27 mouse cellular contexts compared by ENCODE assay signal in the genomic region with DNA sequence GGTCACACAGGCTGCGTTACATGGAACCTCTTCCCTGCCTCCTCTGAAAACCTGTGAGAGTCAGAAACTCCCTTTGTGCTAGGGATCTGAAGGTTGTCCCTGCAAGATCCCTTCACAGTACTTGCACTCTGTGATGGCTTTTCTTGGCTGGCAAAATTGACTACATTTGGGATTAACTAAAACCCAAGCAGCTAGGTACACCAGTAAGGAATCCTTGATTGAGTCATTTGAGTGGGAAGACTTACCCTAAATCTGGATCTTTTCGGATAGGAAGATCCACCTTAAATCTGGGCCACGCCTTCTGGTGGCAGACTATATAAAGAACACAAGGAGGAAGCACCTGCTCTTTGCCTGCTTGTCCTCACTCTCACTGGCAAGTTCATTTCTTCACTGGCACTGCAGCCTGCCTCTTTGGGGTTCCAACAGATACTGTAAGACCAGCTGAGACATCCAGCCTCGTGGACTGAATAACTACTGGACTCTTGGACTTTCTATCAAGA. TPM values are rescaled to one million over a fixed set of nuclear protein-coding genes. Genes with fewer than 3 reads are reported as not detected.
DNase-seq lines count a peak whose midpoint lies in the region; ATAC-seq and TF ChIP-seq lines count a peak whose summit lies in the region.
"Had no signal": no experiment of that assay in that cellular context is flagged by ENCODE, and none has a peak within 500 bp of the region (broad histone marks: within the 10 kb centered on the region; RNA-seq: fewer than 3 reads in every experiment).

No protein-coding gene starts in this region.

- H3K27me3 ChIP-seq in heart, embryonic 11.5 days (ENCODE audit: control insufficient read depth, insufficient read depth, low read length) = no peaks in the 10 kb centered on the region
- no peaks in the 10 kb centered on the region for H3K27me3 ChIP-seq in thymus, adult 2 months (ENCODE audit: control insufficient read depth, insufficient read depth, low read length)
- H3K27me3 ChIP-seq: embryonic facial prominence, embryonic 12.5 days; forebrain, embryonic 13.5 days; hindbrain, embryonic 13.5 days; limb, embryonic 15.5 days; neural tube, embryonic 12.5 days had no signal

- TF ChIP-seq CTCF in thymus, adult 2 months (IDR thresholded peaks at IDR 0.05; ENCODE audit: borderline replicate concordance, control insufficient read depth, extremely low read depth, insufficient read depth, low read length, poor library complexity) = no peak

- H3K27ac ChIP-seq in heart, embryonic 11.5 days (ENCODE audit: low read depth, low read length) = no peak overlapping the region
- no peak overlapping the region for H3K27ac ChIP-seq in thymus, adult 2 months (ENCODE audit: control insufficient read depth, insufficient read depth, low read length)
- H3K27ac ChIP-seq: embryonic facial prominence, embryonic 12.5 days; forebrain, embryonic 13.5 days; heart, adult 2 months; hindbrain, embryonic 13.5 days; limb, embryonic 15.5 days; liver, embryonic 14.5 days; neural tube, embryonic 12.5 days had no signal

- DNase-seq in heart, adult 18-20 months = peak; percentile 15 to 19
- peak; percentile 19 for DNase-seq in thymus, adult 2 months
- DNase-seq in thymus, adult 18-20 months = no peak
- peak; percentile 53 for DNase-seq in thymus, postnatal 0 days (ENCODE audit: low spot score)
- DNase-seq in kidney, postnatal 25 days = no peak
- DNase-seq in lung, postnatal 10 days = no peak
- DNase-seq: adrenal gland, adult 8-10 months; B cell, adult 2 months; cerebellum, adult 18-20 months; cerebellum, postnatal 14 days; heart, adult 2 months; kidney, adult 18-20 months; layer of hippocampus, postnatal 36 days; lung, embryonic 14.5 days; lung, postnatal 36 days; midbrain, embryonic 14.5 days had no signal

- no peak for TF ChIP-seq POLR2A in thymus, adult 2 months (IDR thresholded peaks at IDR 0.05; ENCODE audit: control insufficient read depth, extremely low read depth, insufficient read depth, low read length, poor library complexity)

- H3K9me3 ChIP-seq in heart, embryonic 11.5 days (replicated peaks; ENCODE audit: control insufficient read depth, low read length) = no peaks in the 10 kb centered on the region
- H3K9me3 ChIP-seq: embryonic facial prominence, embryonic 12.5 days; forebrain, embryonic 13.5 days; hindbrain, embryonic 13.5 days; limb, embryonic 15.5 days; neural tube, embryonic 12.5 days had no signal

- ATAC-seq in heart, embryonic 11.5 days (replicated peaks; ENCODE audit: insufficient number of reproducible peaks, low FRiP score, low TSS enrichment) = no peak
- ATAC-seq: forebrain, embryonic 13.5 days; inflammation-experienced regulatory T-cells, adult 6 months; Patski had no signal

- H3K36me3 ChIP-seq in heart, embryonic 11.5 days (ENCODE audit: control insufficient read depth, insufficient read depth, low read length) = no peaks in the 10 kb centered on the region
- H3K36me3 ChIP-seq in thymus, adult 2 months (ENCODE audit: control insufficient read depth, insufficient read depth, low read length) = no peaks in the 10 kb centered on the region
- H3K36me3 ChIP-seq: embryonic facial prominence, embryonic 12.5 days; G1E; hindbrain, embryonic 13.5 days; limb, embryonic 15.5 days; neural tube, embryonic 12.5 days had no signal

- no peaks in the 10 kb centered on the region for H3K4me1 ChIP-seq in heart, embryonic 11.5 days (ENCODE audit: control insufficient read depth, insufficient read depth, low read length)
- peaks cover 11% of the 10 kb centered on the region for H3K4me1 ChIP-seq in thymus, adult 2 months (replicated peaks; ENCODE audit: control insufficient read depth, insufficient read depth, low read length)
- H3K4me1 ChIP-seq: embryonic facial prominence, embryonic 12.5 days; forebrain, embryonic 13.5 days; hindbrain, embryonic 13.5 days; limb, embryonic 15.5 days; neural tube, embryonic 12.5 days had no signal

- H3K4me2 ChIP-seq in heart, embryonic 11.5 days = no peak overlapping the region
- H3K4me2 ChIP-seq: embryonic facial prominence, embryonic 12.5 days; forebrain, embryonic 13.5 days; hindbrain, embryonic 13.5 days; limb, embryonic 15.5 days; lung, embryonic 14.5 days; neural tube, embryonic 12.5 days had no signal

- 65% methylated on average over 4 of the region's 4 CpGs for WGBS in heart, embryonic 11.5 days (ENCODE audit: insufficient replicate concordance)
- 10% methylated on average over 4 of the region's 4 CpGs for WGBS in thymus, adult 2 months

- H3K4me3 ChIP-seq in heart, embryonic 11.5 days (ENCODE audit: low read depth, low read length) = no peak overlapping the region
- H3K4me3 ChIP-seq in thymus, adult 2 months (ENCODE audit: control insufficient read depth, insufficient read depth, low read length) = no peak overlapping the region
- H3K4me3 ChIP-seq: embryonic facial prominence, embryonic 12.5 days; forebrain, embryonic 13.5 days; heart, adult 2 months; hindbrain, embryonic 13.5 days; limb, embryonic 15.5 days; neural tube, embryonic 12.5 days had no signal

- H3K9ac ChIP-seq in heart, embryonic 11.5 days (ENCODE audit: low read depth, low read length) = no peak overlapping the region
- H3K9ac ChIP-seq: embryonic facial prominence, embryonic 12.5 days; forebrain, embryonic 13.5 days; hindbrain, embryonic 13.5 days; limb, embryonic 15.5 days; liver, embryonic 14.5 days; lung, embryonic 14.5 days; neural tube, embryonic 12.5 days had no signal

RNA-seq across cellular contexts. Expression of a gene that starts 41.0 kb away (rescaled TPM):
- 10 to 100 TPM; 12.0 to 13.9 TPM for total RNA-seq in heart, adult 18-20 months (2021)
- polyA plus RNA-seq in heart, embryonic 11.5 days (2014; fragmentation: Nextera tagmentation; extraction: Ambion mirVana) = 0.20 and 0.53 TPM in 2 replicates
- polyA plus RNA-seq in thymus, adult 2 months (2012; rRNA removed) = 3.3 and 4.5 TPM in 2 replicates
- polyA plus RNA-seq in thymus, postnatal 0 days (2015; fragmentation: Nextera tagmentation; extraction: Ambion mirVana) = 2.9 and 3.1 TPM in 2 replicates
- total RNA-seq: CH12.LX had no signal
- polyA plus RNA-seq: Patski had no signal

Comparison
In these comparisons a context has a peak if more than half of its experiments do, and no peak if none do; other contexts are left out.
1. DNase-seq: peak in heart, adult 18-20 months (2 of 2), thymus, adult 2 months (single experiment) and thymus, postnatal 0 days (single experiment); none in thymus, adult 18-20 months (0 of 2), kidney, postnatal 25 days (0 of 2) and lung, postnatal 10 days (single experiment).